Mouse (Mus musculus) adipocyte (in vitro differentiated cells): Measurements from ENCODE around the gene Gm49359.
"Not testable (repeated sequence)": the region's sequence is repeated elsewhere in the genome, so short reads cannot be mapped to it uniquely, and the experiment has no call there.

Experiments used
- DNase-seq: peaks from one replicate; pipeline ENCODE4 v3.0.0-alpha.2; 2016; ENCODE audit warnings: low spot score

Gm49359 gene

GRCm38 (mm10) chr13:62466424-62467334, at the start of gene Gm49359:
TSS of gene Gm49359 (minus strand) at chr13:62466832.
- DNase-seq, result peak; percentile 94

- not testable (repeated sequence) for DNase-seq
Observed at GRCm38 (mm10) chr13:62510641-62511420, 44.2 kb upstream of the Gm49359 start.

- DNase-seq, result peak; percentile 51
Observed at GRCm38 (mm10) chr13:62472661-62473060, 6.0 kb upstream of the Gm49359 start.

GRCm38 (mm10) chr13:62469947-62470346, 3.3 kb upstream of the Gm49359 start:
- peak; percentile 52 for DNase-seq
